Mouse (Mus musculus) cerebellum, adult 8-10 months (tissue): ENCODE data around the gene A030014E15Rik.
"Not testable (repeated sequence)": the region's sequence is repeated elsewhere in the genome, so short reads cannot be mapped to it uniquely, and the experiment has no call there.

ENCODE experiments used
- DNase-seq: peaks from one replicate; pipeline ENCODE4 v3.0.0; 2022

A030014E15Rik gene

DNA sequence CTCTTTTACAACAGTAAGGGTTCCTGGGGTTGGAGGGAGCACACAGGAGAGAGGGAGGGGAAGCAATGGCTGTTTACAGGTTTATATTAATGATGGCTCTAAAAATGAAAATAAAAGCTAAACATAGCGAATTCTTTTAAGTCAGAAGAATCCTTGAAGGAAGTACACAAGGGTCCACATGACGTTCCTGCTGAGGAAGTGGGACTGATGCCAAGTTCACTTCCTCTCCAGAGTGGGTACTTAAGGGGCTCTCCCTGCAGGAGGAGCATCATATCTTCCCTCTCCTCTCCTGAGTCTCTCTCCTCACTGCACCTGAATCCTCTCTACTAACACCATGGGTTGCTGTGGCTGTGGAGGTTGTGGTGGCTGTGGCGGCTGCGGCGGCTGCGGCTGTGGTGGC lies at the start of gene A030014E15Rik:
Gene A030014E15Rik, plus strand, starts transcription at position 268 of the 400 bp plus-strand sequence.
- no peak for DNase-seq

DNA sequence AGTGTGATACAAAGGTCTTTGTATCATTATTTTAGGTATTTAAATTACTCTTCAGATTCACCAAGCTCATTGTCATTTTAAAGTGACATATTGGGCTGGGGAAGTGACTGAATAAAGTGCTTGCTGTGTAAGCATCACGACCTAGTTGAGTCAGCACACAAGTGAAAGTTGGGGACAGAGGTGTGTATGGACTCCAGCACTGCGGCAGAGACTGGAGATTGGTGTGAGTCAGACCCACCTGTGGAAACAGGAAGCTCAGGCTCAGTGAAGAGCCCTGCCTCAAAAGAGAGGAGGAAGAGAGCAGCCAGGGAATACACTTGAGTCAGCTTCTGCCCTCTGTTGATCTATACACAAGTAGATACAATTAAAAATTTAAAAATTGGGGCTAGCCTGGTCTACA lies 45.5 kb upstream of the A030014E15Rik start:
- DNase-seq: no peak

DNA sequence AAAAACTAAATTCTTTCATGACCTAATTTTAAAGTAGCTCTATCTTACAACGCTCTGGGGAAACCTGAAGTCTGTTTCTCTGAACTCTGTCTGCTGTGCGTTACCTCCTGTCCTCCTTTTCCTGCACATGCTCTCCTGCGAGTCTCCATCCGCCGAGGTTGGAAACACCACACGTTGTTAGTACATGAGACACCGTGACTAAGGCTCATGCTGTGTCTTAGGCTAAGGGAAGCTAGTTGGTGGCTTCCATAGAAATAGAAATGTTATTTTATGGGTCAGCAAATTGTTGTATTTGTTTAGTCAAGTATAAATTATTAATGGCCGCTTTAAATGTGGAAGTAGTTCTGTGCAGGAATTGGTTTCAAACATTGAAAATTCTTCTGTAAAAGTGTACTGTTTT lies 44.5 kb upstream of the A030014E15Rik start:
- no peak for DNase-seq

GRCm38 (mm10) chr1:82893269-82893668 lies 31.4 kb upstream of the A030014E15Rik start:
- DNase-seq: no peak

- DNase-seq: no peak
These were observed 24.1 kb upstream of the A030014E15Rik start for GRCm38 (mm10) chr1:82900567-82900966.

DNA sequence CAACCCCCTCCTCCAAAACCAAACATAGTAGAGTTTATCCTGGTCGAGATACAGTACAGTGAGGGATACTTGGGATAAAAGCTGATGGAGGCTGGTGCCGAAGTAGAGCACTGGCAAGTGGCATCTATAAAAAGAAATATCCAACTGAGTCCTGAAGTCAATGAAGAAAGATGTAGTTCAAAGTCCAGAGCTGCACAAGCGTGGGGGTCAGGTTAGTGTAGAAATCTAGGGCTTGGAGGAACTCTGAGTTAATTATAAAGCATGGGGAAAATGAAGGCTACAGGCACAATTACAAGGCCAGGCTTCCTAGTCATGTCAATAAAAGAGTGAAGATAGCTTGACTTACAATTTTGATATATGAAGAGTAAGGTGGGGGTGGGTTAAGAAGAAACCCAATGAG lies 23.5 kb upstream of the A030014E15Rik start:
- DNase-seq: no peak

GRCm38 (mm10) chr1:82905886-82906285 lies 18.8 kb upstream of the A030014E15Rik start:
- no peak for DNase-seq

DNA sequence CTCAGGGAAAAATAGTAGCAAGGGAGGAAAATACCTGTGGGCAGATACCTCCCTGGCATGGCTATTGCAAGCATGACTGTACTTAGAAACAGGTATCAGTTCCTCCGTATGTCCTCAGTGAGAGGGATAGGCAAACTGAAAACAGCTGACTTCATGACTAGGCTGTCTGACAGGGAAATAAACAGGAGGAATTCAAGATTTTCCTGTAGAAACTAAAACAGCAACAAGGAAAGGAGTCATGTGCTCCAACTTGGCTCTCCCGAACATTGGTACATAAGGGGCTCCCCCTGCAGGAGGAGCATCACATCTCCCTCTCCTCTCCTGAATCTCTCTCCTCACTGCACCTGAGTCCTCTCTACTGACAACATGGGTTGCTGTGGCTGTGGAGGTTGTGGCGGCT lies 11.7 kb upstream of the A030014E15Rik start, which contains the start of gene A030005L19Rik:
Gene A030005L19Rik, plus strand, starts transcription at position 301 of the 400 bp plus-strand sequence.
- no peak for DNase-seq

GRCm38 (mm10) chr1:82913434-82913833 lies 11.3 kb upstream of the A030014E15Rik start:
- not testable (repeated sequence) for DNase-seq

DNA sequence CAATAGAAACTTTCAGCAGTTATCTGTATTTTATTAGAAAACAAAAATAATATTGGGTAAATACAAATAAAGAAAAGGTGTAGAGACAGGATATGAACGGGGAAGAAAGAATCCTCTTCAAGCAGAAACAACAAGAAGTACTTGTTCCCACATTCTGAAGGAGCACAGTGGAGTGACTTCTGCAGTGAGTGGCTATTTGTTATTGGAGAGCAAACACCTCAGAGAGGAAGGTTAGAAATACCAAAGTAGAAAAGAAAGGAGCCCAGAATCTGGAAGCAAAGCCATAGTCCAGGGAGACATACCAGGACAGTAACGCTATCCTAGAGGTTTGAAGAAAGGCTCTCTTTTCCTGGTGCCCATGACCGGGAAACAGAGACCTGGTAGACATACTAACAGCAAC lies 5.8 kb downstream of the A030014E15Rik start:
- not testable (repeated sequence) for DNase-seq

DNA sequence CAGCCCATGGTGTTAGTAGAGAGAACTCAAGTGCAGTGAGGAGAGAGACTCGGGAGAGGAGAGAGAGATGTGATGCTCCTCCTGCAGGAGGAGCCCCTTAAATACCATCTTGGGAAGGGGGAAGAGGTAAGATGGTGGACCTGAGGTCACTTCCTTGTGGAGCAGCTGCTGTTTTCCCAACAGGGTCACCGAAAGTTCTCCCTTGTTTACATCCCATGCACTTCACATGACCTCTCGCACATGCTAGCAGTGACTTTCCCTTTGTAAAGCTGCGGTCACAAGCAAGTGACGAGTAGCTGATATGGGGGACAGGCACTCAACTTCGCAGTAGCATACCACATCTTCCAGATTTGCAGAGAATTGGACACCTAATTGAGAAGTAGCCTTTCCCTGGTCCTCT lies 6.6 kb downstream of the A030014E15Rik start, which contains the start of gene Gm6217:
Gene Gm6217, minus strand, starts transcription at position 74 of the 400 bp plus-strand sequence.
- not testable (repeated sequence) for DNase-seq

- no peak for DNase-seq
These were observed 13.9 kb downstream of the A030014E15Rik start for GRCm38 (mm10) chr1:82938666-82939065.

DNA sequence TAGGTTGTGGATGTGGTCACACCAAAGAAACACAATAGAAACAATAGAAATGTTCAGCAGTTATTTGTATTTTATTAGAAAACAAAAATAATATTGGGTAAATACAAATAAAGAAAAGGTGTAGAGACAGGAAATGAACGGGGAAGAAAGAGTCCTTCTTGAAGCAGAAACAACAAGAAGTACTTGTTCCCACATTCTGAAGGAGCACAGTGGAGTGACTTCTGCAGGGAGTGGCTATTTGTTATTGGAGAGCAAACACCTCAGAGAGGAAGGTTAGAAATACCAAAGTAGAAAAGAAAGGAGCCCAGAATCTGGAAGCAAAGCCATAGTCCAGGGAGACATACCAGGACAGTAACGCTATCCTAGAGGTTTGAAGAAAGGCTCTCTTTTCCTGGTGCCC lies 17.8 kb downstream of the A030014E15Rik start:
- DNase-seq: not testable (repeated sequence)

GRCm38 (mm10) chr1:82943295-82943694 lies 18.6 kb downstream of the A030014E15Rik start, which contains the start of gene A030003K21Rik:
A030003K21Rik (minus strand) TSS chr1:82943388.
- not testable (repeated sequence) for DNase-seq

GRCm38 (mm10) chr1:82946029-82946428 lies 21.3 kb downstream of the A030014E15Rik start:
- DNase-seq: not testable (repeated sequence)

GRCm38 (mm10) chr1:82948601-82949000 lies 23.9 kb downstream of the A030014E15Rik start:
- DNase-seq: no peak

GRCm38 (mm10) chr1:82955913-82956312 lies 31.2 kb downstream of the A030014E15Rik start, which contains the start of gene Gm7544:
Gm7544 (minus strand) TSS chr1:82956013.
- DNase-seq: not testable (repeated sequence)

DNA sequence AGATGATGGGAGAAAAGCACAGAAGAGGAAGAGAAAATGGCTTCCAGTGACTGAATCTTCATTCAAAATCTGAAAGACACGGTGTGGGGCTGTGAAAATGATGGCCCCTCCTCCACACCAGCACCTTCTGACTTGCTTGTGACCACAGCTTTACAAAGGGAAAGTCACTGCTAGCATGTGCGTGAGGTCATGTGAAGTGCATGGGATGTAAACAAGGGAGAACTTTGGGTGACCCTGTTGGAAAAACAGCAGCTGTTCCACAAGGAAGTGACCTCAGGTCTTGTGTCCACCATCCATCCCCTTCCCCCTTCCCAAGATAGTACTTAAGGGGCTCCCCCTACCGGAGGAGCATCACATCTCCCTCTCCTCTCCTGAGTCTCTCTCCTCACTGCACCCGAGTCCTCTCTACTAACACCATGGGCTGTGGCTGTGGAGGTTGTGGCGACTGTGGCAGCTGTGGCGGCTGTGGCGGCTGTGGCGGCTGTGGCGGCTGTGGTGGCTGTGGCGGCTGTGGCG lies 35.2 kb downstream of the A030014E15Rik start, which contains the start of gene Gm47955:
Gene Gm47955, plus strand, starts transcription at position 417 of the 516 bp plus-strand sequence.
- no peak for DNase-seq

- no peak for DNase-seq
These were observed 41.7 kb downstream of the A030014E15Rik start for GRCm38 (mm10) chr1:82966413-82966812.

- DNase-seq: no peak
These were observed 47.3 kb downstream of the A030014E15Rik start for GRCm38 (mm10) chr1:82972046-82972445.

- DNase-seq: no peak
These were observed 48.5 kb downstream of the A030014E15Rik start for GRCm38 (mm10) chr1:82973244-82973643.

DNA sequence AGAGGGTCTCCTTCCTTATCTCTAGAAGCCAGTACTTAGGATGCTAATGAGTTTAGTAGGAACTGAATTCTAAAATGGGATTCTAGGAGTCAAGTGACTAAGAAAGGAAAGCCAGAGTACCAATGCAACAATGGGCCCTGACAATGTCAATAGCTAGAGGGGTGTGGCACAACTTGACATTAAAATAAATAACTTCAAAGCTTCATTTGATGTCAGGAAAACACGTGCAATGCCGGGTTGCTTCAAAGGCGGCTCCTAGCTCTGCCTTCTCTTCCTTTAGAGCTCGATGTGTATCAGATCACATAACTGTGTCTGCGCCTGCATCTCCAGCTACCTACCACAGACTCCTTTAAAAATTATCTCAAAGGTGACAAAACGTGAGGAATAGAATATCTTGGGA lies 49.2 kb downstream of the A030014E15Rik start:
- DNase-seq: no peak

GRCm38 (mm10) chr1:82974342-82974741 lies 49.6 kb downstream of the A030014E15Rik start:
- DNase-seq: no peak
